Mouse (Mus musculus) cerebellum, adult 2 months (tissue): ENCODE measurements around the gene Prss2.

ENCODE experiments used
- CTCF ChIP-seq: fragments of 200-500 bp; IDR thresholded peaks from 2 replicates; pipeline ENCODE4 v1.5.1; 2011; ENCODE audit warnings: low read depth, mild to moderate bottlenecking, control low read depth, low read length, moderate library complexity, borderline replicate concordance; ENCODE audit not compliant: insufficient read depth
- POLR2A ChIP-seq: fragments of 200-500 bp; IDR thresholded peaks from 2 replicates; pipeline ENCODE4 v1.6.1; 2011; ENCODE audit warnings: low read length, control low read depth, borderline replicate concordance; ENCODE audit not compliant: insufficient read depth

- TF ChIP-seq POLR2A = no peak
- no peak for TF ChIP-seq CTCF
Observed at GRCm38 (mm10) chr6:41556389-41556788, 34.8 kb downstream of the Prss2 start.
